Mouse (Mus musculus) 416B (cell line): ENCODE measurements around the gene Adcyap1r1.

Experiments
- DNase-seq: peaks from one replicate; pipeline ENCODE4 v3.0.0; 2011; ENCODE audit warnings: low read depth

The Adcyap1r1 gene

DNA sequence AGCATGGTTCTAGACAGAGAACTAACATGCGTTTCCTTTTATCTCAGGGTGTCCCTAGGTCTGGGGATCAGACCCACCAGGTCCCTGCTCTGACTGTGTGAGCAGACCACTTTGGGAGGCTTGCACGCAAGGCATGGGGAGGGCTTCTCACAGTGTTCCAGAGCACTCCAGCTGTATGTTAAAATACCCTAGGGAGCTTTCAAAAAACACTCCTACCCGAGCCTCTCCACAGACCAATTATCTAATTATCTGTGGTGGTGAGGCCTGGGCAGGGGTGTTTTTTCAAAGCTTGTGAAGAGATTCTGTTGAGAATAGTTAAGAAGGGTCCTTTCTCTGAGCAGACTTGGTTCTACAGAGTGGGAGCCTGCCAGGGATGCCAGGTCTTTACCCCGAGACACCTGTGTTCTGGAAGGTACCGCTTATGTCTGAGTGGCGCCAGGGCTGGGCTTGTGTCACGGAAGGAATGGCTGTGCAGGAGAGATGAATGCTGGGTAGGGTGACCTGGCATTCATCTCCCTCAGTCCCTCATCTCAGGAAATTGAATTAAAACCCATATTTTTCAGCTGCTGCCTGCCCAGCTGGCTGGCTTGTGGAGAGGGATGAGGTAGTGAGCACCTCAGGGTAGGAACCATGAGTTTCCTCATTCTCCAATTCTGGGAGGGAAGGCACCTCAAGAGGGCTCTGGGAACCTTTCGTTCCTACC, 2.7 kb upstream of the Adcyap1r1 start:
- no peak for DNase-seq

DNA sequence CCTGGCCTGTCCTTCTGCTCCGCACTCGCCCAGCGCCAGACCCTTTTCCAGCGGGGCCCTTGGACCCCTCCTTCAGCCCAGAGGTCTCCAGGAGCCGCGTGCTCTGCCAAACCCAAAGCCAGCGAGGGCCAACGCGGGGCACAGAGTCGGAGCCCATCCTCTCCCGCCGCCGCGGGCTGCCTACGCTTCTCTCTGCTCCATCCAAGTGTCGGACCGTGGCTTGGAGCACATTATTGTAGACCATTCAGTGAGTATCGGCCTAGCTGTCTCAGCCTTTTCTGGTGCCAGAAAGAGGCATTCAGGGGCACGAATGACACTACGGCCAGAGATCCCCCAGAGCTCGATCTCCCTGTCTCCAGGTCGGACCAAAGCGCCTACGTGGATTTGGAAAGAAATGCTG, 603 bp downstream of the Adcyap1r1 start:
- DNase-seq, result no peak

DNA sequence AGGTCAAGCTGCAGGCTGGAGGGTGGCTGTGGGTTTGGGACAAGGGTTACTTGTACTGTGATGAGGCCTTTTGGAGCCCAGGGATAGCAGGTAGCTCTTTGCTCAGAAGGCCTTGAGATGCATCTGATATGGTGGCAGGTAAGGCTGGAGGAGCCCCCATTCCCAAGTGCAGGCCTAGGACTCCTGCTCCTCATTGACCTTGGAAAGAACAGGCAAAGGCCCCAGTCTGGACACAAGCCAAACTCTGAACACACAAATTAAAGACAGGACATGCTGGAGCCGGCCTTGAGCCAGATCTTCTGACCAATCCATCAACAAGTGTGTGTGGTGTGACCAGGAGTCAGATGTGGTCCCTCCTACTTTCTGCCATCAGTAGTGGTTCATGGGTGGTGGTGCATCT, 1.8 kb downstream of the Adcyap1r1 start:
- no peak for DNase-seq

DNA sequence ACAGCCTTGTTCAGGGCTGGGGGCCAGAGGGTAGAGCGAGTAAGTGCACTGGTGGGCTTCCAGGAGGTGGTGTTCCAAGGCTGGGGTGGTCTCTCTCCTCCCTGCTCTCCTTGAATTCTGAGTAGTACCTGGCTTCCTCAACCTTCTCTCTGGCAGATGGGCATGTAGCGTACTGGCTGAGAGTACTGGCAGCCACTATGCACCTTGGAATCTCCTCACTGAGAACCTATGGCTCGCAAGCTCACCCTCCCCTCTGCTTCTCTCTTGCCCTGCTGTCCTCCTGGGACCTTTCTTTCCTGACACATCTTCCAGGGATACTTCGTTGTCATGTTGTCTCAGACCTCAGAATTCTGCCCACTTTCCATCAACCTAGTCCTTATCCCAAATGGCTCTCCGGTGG, 3.9 kb downstream of the Adcyap1r1 start:
- DNase-seq, result no peak

DNA sequence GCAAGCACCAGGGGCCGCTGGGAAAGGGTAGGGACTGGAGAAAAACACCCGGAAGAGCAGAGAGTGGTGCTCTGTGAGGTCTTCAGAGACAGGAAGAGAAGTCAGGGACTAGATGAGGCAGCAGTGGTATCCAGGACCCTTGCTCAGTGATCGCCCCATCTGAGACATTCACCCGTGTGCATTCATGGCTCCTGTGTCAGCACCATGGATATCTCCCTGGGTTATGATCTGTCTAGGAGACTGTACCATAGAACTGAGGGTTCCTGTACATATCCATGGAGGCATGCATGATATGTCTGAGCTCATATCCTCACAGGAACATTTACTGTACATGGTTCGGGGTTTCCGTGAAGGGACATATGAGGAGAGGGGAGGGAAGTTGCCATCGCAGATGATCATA, 5.9 kb downstream of the Adcyap1r1 start:
- no peak for DNase-seq

DNA sequence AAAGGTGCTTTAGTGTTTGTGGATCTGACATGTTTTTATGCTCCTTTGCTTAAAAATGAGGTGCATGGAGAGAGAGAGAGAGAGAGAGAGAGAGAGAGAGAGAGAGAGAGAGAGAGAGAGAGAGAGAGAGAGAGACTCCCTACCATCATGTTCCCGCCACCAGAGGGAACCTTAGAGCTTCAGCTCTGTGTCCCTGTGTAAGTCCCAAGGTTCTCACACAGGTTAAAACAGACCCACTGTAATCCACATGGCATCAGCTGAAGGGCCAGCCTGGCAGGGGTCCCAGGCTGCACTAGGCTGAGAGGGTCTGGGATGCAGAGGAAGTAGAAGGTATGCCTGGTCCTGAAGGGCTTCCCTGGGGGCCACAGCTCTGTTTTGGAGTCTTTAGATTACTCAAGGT, 6.4 kb downstream of the Adcyap1r1 start:
- DNase-seq, result no peak

DNA sequence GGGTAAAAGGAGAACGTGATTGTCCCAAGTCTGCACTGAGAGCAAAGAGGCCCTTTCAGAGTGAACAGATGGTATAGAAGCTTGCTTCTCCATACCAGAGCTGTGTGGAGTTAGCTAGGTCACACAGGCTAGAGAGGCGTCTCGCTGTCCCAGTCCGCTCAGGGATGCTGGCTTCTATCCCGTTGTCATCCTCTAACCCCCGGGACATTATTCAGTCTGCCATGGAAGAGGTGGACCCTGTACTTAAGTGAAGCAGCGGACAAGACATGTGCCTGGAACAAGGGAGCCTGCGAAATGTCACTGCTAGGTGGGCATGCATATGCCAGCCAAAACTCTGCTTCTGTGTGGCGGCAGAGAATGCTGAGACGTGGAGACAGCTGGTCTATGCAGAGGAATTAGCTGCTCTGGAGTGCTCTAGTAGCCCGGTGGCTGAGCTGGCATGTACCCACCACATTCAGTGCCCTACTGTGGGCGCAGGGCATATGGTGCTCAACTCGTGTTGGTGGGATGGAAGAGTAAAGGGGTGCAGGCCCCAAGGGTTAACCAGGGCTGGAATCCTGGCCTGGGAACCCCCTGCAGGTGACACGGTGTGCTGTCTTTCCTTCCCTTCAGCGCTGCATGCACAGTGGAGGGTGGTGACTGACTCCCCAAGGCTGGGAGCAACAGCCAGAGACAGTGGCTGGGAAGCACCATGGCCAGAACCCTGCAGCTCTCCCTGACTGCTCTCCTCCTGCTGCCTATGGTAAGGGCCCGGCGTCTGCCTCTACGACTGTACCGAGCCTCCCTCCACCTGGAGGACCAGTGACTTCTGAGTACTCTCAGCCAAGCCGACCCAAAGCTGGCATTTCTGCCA, 8.0 kb downstream of the Adcyap1r1 start:
- no peak for DNase-seq

DNA sequence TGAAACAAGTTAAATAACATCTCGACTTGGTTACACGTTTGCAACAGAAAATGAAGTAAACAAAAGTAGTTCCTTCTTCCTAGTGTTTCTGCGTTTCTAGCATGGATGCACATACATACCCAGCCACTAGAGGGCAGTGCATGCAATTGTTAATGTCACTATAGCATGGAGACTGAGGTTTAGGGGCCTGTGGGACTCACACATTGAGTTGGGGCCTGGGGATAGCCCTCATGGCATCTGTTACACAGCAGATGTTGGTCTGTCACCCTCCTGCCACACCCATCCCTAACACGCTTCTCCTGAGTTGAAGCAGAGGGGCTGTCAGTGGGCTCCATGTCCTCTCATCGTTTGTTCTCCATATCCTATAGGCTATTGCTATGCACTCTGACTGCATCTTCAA, 9.4 kb downstream of the Adcyap1r1 start:
- DNase-seq, result peak; percentile 19

DNA sequence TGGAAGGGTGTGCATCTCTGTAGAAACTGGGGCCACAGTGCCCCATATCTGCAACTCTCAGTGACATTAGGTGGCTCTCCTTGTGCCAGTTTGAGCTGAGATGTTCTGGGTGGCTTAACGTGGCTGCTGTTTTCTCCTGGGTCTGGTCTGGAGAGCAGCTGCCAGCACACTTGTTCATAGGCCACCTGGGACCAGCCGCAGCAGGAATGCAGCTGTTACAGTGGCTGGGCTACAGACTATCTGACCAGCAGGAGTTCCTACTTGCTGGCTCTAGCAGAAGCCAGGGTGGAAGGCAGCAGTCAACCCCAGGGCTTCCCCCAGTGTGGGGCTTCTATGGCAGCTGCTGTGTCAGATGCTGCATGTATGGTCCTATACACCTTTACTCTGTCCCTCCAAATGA, 9.9 kb downstream of the Adcyap1r1 start:
- no peak for DNase-seq

DNA sequence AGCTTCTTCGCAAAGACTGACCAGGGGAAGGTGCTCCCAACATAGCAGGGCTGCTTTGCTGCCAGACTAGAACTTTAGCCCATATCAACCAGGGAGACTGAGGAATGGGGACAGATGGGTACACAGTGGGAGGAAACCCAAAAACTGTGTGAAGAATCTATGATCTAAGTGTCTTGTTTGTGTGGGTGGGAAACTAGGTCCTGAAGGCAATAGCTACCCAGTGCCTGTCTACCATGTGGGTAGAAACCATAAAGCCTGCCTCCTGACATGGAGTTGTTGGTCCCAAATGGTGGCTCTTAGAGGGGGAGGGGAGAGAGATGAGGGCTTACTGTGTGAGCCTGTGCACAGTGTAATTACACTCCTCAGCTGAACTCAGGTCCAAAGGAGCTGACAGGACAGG, 10.6 kb downstream of the Adcyap1r1 start:
- DNase-seq, result no peak

DNA sequence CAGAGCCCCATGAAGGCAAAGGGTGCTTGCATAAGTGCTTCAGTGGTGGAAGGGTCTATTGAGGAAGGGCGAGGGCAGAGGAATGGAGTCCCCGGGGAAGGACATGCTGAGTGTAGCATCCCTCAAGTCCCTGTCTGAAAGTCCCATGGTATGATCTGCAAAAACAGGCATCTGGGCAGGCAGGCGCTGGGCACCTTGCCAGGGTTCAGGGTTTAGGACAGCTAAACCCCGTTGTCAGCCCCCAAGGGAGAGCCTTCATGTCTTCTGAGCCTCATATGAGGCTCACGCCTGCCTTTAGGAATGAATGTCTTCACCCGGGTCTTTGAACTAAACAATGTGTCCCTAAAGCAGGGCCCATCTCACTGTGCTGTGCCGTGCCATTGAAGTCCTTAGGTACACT, 12.2 kb downstream of the Adcyap1r1 start:
- no peak for DNase-seq

DNA sequence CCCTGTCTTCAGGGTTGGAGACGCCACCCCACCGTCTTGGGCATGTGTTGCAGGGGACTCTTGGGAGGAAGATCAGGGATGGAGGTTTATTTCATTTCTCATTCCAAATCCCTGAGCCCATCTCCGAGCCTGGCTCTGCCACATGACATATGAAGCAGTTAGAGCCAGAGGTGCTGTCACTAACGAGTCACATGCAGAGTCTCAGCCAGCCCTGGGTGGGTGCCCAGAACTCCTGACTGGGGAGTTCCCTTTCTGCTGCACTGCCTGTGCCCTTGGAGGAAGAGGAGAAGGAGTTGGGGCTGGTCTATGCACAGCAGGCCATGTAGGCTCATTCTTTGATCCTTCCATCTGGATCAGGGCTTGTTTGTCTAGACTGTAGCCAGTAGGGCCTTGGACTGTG, 13.5 kb downstream of the Adcyap1r1 start:
- no peak for DNase-seq

DNA sequence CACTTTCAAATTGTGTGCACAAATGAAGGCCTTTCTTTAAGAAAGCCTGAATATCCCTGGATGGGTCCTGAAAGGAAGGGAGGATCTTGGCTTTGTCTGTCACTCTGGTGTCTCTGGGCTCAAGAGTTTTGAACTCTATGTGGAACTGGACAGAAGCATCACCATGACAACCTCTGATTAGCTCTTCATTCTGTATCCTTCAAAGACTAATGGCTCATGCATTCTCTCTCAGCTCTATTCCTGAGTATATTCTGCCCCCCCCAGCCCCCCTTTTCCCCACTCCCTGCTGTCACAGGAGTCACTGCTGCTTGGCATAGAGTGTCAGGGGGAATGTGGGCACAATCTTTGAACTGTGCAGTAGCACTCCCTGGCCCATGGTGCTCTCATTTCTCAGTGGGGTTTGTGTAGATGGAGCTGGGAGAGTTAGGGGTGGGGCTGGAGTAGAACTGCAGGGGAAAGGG, 14.6 kb downstream of the Adcyap1r1 start:
- DNase-seq, result no peak

DNA sequence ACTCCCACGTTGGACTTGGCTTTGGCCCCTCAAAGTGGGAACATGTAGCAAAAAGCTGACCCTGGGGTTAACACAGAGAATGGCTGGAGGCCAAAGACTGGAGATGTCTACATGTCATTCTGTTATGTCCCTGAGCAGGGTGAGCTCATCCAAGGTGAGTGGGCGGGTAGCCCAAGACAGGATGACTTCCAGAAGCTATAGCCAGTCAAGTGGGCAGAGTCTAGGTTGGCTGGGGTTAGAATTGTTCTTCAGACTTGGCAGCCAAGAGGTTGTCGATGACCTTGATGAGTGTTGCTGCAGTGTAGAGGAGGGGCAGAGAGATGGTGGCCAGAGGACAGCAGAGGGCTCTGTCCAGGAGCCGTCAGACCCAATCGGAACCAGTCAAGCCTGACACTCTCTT, 18.9 kb downstream of the Adcyap1r1 start:
- DNase-seq, result no peak

DNA sequence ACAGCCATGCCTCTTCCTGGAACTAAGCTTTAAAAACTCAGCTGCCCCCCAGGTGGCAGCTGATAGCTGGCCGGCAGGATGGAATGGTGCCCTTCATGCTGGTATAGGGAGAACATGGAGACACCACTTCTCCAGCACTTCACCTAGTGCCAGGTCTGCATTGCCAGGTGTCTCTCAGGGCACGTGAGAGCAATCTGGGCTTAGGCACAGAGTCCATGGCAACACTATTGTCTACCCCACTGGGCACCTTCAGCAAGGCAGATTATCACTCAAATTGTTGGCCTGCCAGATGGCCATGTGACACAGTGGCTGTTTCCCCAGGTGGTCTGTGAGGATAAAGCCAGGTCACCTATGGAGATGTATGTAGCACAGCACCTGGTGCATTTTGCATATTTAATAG, 20.6 kb downstream of the Adcyap1r1 start:
- no peak for DNase-seq

DNA sequence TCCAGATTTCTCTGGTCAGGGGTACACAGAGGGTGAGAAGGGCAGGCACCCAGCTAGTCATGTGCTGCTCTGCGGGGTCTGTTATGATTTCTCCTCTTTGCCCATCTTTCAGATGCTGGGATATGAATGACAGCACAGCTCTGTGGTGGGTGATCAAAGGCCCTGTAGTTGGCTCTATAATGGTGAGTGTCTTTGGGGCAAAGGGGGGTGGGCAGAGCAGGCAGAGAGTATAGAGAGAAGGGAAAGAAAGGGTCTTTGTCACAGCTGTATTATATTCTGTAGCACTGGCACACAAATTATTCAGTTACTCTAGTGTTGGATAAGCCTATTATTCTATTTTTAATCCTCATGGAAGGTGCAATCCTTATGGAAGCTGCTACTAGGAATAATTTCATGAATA, 29.2 kb downstream of the Adcyap1r1 start:
- DNase-seq, result no peak

DNA sequence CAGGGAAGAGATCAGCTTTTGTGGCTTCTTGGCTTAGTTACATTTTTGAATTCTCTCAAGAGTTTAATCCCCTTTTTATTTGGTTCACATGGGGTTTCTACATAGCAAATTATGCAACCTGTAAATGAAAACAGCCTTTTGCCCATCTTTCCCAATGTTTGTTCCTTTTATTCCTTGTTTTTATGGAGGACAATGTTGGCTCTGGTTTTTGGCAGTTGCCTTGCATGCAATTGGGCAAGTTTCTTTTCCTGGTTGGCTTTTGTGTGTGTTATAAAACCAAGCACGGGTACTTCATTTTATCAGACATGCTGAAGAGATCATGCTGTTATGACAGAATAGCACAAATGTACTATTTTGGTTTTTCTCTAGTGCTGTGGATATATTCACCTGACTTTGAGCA, 30.7 kb downstream of the Adcyap1r1 start:
- DNase-seq, result no peak

DNA sequence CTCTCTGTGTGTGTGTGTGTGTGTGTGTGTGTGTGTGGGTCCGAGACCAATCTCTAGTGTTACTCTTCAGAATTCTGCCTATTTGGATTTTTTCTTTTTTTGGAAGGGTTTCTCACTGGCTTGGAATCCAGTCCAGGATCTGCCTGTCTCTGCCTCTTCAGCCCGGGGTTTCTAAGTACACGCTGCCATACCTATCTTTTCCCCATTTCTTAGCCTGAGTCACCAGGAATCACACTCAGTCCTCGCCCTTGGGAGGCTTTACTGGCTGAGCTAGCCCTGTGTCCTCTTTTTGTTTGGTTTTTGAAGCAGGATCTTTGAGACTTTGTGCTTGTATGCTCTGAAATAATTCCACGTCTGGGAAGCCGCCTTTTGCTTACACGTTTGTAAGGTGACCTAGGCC, 31.6 kb downstream of the Adcyap1r1 start:
- DNase-seq, result no peak

DNA sequence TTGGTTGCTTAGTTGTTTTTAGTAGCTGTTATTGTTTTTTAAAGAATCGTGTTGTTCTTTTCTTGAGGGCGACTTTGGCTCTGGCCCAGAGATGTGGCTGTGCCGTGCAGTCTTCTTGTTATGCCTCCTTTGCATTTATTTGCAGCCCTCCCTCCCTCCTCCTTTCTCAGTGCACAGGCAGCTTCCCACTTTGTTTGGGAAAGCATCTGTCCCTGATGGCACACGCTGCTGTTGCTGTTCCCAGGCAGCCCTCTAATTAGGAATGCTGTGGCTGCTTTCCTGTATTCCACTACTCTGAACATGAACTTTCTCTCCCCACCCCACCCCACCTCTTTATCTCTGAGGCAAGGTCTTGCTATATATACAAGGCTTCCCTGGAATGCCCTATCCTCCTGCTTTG, 32.4 kb downstream of the Adcyap1r1 start:
- DNase-seq, result no peak

DNA sequence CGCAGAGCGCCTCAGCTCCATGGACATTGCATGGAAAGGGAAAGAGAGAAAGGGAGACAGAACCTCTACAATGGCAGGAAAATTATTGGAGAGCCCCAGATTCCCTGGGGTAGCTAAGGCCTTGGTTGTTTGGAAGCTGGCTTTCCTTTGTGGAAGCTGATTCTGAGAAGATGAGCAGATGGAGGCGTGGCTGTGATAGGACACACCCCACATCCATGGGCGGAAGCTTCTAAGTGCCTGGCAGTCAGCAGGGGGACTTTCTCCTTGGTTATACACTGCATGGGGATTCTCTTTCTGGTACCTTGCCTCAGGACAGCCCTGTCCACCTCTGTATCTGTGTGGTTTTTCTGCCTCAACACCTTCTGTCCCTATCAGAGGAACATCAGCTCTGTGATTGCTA, 33.4 kb downstream of the Adcyap1r1 start:
- DNase-seq, result no peak

DNA sequence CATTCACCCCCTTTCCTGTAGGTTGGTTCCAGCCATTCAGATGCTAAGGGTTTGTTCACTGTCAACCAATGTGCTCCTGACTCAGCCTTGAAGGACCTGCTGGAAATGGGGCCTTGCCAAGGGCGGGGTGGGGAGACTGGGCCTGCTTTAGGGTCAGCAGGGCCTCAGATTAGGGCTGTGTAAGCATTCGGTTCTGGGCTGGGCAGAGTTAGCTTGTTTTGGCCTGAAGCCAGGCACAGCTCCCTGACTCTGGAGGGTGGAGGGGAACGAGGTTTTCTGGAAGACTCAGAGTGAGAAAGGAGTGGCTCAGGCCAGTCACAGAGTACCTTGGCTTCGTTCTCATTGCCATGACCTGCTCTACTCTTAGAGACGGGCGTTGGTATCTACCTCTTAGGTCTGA, 35.9 kb downstream of the Adcyap1r1 start:
- no peak for DNase-seq

DNA sequence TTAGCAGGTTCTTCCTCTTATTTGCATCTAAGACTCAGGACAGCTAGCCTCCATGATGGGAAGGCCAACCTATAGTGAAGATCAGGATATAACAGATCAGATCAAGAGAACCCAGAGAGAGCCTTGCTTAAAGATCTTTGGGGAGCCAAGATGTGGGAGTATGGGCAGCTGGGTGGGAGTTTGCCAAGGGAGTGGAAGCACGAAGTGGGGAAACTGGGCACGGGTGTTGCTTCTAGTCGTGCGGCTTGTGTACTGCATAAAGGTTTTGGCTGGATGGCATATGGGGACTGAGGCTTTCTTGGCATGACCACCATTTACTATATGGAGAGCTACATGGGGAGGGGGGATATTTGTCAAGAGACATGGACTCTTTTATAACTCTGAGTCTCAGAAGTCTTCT, 44.4 kb downstream of the Adcyap1r1 start:
- DNase-seq, result no peak

DNA sequence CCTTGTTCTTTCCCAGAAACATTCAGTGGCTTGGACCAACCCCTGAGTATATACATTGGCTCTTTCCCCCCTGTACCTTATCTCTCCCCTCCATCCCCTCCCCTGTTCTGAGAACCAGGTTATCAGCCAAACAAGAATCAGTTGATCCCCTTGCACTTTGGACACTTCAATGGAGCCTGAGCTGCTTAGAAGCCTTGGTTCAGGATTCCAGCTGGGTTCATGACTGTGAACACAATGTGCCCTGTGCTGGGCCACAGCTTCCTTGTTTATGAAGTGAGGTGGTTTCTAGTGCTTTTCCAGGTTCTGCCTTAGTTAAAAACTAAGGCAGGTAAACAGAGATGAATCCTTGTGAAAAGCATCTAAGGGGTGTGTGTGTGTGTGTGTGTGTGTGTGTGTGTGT, 47.0 kb downstream of the Adcyap1r1 start:
- DNase-seq, result no peak

DNA sequence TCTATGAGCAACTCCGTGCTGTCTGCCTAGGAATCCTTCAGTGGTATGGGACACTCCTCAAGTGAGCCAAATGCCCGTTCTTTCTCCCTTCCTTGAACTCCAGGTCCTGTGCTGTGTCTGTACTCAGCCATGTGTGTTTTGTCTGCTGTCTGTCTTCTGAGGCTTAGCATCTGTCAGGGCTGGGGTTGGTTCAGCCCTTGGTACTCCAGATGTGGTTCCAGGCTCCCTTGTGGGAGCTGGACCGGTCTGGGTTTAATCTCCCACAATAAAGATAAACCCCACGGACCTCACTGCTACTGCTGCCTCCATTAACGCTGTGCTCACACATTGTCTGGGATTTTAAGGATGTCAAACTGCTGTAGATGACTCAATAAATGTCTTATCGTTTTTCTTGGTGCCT, 49.3 kb downstream of the Adcyap1r1 start:
- DNase-seq, result no peak
